Mouse (Mus musculus): ENCODE data around the gene Fnbp1. TPM values are rescaled to one million over a fixed set of nuclear protein-coding genes. Genes with fewer than 3 reads are reported as not detected.

Fnbp1 gene
- polyA plus RNA-seq, 1 experiment from 2014 or later = 29.1 TPM

DNA sequence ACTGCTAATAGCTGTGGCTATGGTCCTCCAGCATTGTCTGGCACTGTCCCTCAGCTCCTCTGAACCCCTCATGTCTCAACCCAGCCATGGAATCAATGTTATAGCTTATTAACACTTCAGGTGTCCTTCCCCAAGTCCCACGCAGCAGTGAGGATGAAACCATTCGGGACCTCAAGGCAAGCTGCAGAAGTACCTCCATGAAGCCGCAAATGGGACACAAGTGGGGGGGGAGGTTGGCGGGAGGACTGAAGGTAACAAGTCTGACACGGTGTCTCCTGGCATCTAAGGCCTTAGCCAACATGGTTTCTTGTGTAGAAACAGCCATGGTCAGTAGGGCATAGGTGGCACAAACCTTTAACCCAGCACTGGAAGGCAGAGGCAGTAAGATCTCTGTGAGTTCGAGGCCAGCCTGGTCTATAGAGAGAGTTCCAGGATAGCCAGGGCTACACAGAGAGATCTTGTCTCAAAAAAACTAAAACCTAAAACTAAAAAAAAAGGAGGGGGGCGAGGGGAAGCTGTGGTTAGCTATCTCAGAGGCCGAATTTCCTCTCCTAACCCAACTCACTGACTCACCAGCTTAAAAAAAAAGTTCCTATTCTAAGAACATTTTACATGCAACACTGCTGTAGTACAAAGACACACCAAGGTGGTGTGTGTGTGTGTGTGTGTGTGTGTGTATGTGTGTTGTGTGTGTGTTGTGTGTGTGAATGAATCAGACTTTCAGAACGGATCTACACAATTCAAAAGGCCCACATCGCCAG lies 79.8 kb downstream of the Fnbp1 start:
- ATAC-seq (ENCODE audit: low FRiP score) = no peak
- Histone ChIP-seq H3K9ac (no peak overlapping the region), H3K27ac (no peak overlapping the region), H3K9me3 (ENCODE audit: control insufficient read depth, low read length) (no peaks in the 10 kb centered on the region), H3K4me2 (replicated peaks) (no peak overlapping the region), H3K27me3 (ENCODE audit: control insufficient read depth, insufficient read depth, low read length) (no peaks in the 10 kb centered on the region), H3K4me1 (replicated peaks; ENCODE audit: control insufficient read depth, insufficient read depth, low read length) (no peaks in the 10 kb centered on the region), H3K4me3 (replicated peaks; ENCODE audit: low read length) (no peak overlapping the region), H3K36me3 (replicated peaks; ENCODE audit: control insufficient read depth, insufficient read depth) (peaks cover 15% of the 10 kb centered on the region)
- no peak for DNase-seq (ENCODE audit: low spot score)
- WGBS = 92% methylated on average over 10 of the region's 10 CpGs

- Histone ChIP-seq H3K27me3 (ENCODE audit: control insufficient read depth, insufficient read depth, low read length) (no peaks in the 10 kb centered on the region), H3K4me3 (replicated peaks; ENCODE audit: low read length) (no peak overlapping the region), H3K27ac (no peak overlapping the region), H3K4me2 (replicated peaks) (no peak overlapping the region), H3K9ac (no peak overlapping the region), H3K9me3 (ENCODE audit: control insufficient read depth, low read length) (no peaks in the 10 kb centered on the region), H3K4me1 (replicated peaks; ENCODE audit: control insufficient read depth, insufficient read depth, low read length) (no peaks in the 10 kb centered on the region), H3K36me3 (replicated peaks; ENCODE audit: control insufficient read depth, insufficient read depth) (peaks cover 25% of the 10 kb centered on the region)
- 83% methylated on average over 28 of the region's 28 CpGs for WGBS
- no peak for ATAC-seq (ENCODE audit: low FRiP score)
- DNase-seq (ENCODE audit: low spot score) = no peak
Observed at GRCm38 (mm10) chr2:31060787-31061730, 80.7 kb downstream of the Fnbp1 start.

GRCm38 (mm10) chr2:31060271-31060670 lies 81.5 kb downstream of the Fnbp1 start:
- Histone ChIP-seq H3K9ac (no peak overlapping the region), H3K36me3 (replicated peaks; ENCODE audit: control insufficient read depth, insufficient read depth) (peaks cover 32% of the 10 kb centered on the region), H3K27ac (no peak overlapping the region), H3K27me3 (ENCODE audit: control insufficient read depth, insufficient read depth, low read length) (no peaks in the 10 kb centered on the region), H3K4me1 (replicated peaks; ENCODE audit: control insufficient read depth, insufficient read depth, low read length) (no peaks in the 10 kb centered on the region), H3K4me2 (replicated peaks) (no peak overlapping the region), H3K9me3 (ENCODE audit: control insufficient read depth, low read length) (no peaks in the 10 kb centered on the region), H3K4me3 (replicated peaks; ENCODE audit: low read length) (no peak overlapping the region)
- WGBS = 89% methylated on average over 1 of the region's 1 CpGs
- ATAC-seq (ENCODE audit: low FRiP score) (no peak), DNase-seq (ENCODE audit: low spot score) (no peak)

GRCm38 (mm10) chr2:31058443-31058842 lies 83.4 kb downstream of the Fnbp1 start:
- Histone ChIP-seq H3K9me3 (ENCODE audit: control insufficient read depth, low read length) (no peaks in the 10 kb centered on the region), H3K9ac (no peak overlapping the region), H3K36me3 (replicated peaks; ENCODE audit: control insufficient read depth, insufficient read depth) (peaks cover 48% of the 10 kb centered on the region), H3K27ac (no peak overlapping the region), H3K4me3 (replicated peaks; ENCODE audit: low read length) (no peak overlapping the region), H3K27me3 (ENCODE audit: control insufficient read depth, insufficient read depth, low read length) (no peaks in the 10 kb centered on the region), H3K4me2 (replicated peaks) (no peak overlapping the region), H3K4me1 (replicated peaks; ENCODE audit: control insufficient read depth, insufficient read depth, low read length) (no peaks in the 10 kb centered on the region)
- ATAC-seq (ENCODE audit: low FRiP score) = no peak
- no peak for DNase-seq (ENCODE audit: low spot score)
- 85% methylated on average over 4 of the region's 4 CpGs for WGBS

GRCm38 (mm10) chr2:31057549-31058177 lies 84.1 kb downstream of the Fnbp1 start:
- H3K27me3 ChIP-seq (ENCODE audit: control insufficient read depth, insufficient read depth, low read length) = no peaks in the 10 kb centered on the region
- no peak for ATAC-seq (ENCODE audit: low FRiP score)
- H3K36me3 ChIP-seq (replicated peaks; ENCODE audit: control insufficient read depth, insufficient read depth) = peaks cover 55% of the 10 kb centered on the region
- H3K4me3 ChIP-seq (replicated peaks; ENCODE audit: low read length) = no peak overlapping the region
- no peak for DNase-seq (ENCODE audit: low spot score)
- H3K4me1 ChIP-seq (replicated peaks; ENCODE audit: control insufficient read depth, insufficient read depth, low read length) = no peaks in the 10 kb centered on the region
- H3K4me2 ChIP-seq (replicated peaks) = no peak overlapping the region
- H3K9ac ChIP-seq = no peak overlapping the region
- WGBS = 61% methylated on average over 6 of the region's 6 CpGs
- H3K9me3 ChIP-seq (ENCODE audit: control insufficient read depth, low read length) = no peaks in the 10 kb centered on the region
- no peak overlapping the region for H3K27ac ChIP-seq

GRCm38 (mm10) chr2:31056070-31056469 lies 85.7 kb downstream of the Fnbp1 start:
- no peak for DNase-seq (ENCODE audit: low spot score)
- Histone ChIP-seq H3K27ac (no peak overlapping the region), H3K9ac (no peak overlapping the region), H3K4me3 (replicated peaks; ENCODE audit: low read length) (no peak overlapping the region), H3K36me3 (replicated peaks; ENCODE audit: control insufficient read depth, insufficient read depth) (peaks cover 69% of the 10 kb centered on the region), H3K9me3 (ENCODE audit: control insufficient read depth, low read length) (no peaks in the 10 kb centered on the region), H3K4me2 (replicated peaks) (no peak overlapping the region), H3K4me1 (replicated peaks; ENCODE audit: control insufficient read depth, insufficient read depth, low read length) (no peaks in the 10 kb centered on the region), H3K27me3 (ENCODE audit: control insufficient read depth, insufficient read depth, low read length) (no peaks in the 10 kb centered on the region)
- no peak for ATAC-seq (ENCODE audit: low FRiP score)
- 99% methylated on average over 3 of the region's 3 CpGs for WGBS

DNA sequence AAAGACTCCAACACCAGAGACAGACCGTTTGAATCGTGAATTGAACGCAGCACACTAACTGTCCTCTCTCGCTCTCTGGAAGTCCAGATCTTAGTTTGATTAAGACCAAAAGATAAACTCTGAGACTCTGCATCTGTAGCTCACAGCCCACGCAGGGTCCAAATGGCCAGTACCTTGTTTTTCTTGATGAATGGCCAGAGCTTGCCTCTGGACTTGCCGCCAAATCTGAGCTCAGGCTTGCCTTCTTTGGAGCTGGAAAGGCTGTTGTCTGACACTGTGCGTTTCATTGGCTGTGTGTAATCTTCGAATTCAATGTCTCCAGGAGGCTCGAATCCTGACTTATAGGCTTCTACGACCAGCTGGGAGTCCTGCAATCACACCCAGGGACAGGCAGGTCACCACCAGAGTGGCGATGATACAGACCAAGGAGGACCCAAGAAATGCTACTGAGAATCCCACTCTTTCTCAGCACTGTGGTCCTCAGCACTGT lies 87.9 kb downstream of the Fnbp1 start:
- Histone ChIP-seq H3K9ac (no peak overlapping the region), H3K9me3 (ENCODE audit: control insufficient read depth, low read length) (no peaks in the 10 kb centered on the region), H3K4me1 (replicated peaks; ENCODE audit: control insufficient read depth, insufficient read depth, low read length) (no peaks in the 10 kb centered on the region), H3K27me3 (ENCODE audit: control insufficient read depth, insufficient read depth, low read length) (no peaks in the 10 kb centered on the region), H3K36me3 (replicated peaks; ENCODE audit: control insufficient read depth, insufficient read depth) (peaks cover 82% of the 10 kb centered on the region), H3K27ac (no peak overlapping the region), H3K4me2 (replicated peaks) (no peak overlapping the region), H3K4me3 (replicated peaks; ENCODE audit: low read length) (no peak overlapping the region)
- ATAC-seq (ENCODE audit: low FRiP score) (no peak), DNase-seq (ENCODE audit: low spot score) (no peak)
- WGBS = 93% methylated on average over 11 of the region's 11 CpGs

GRCm38 (mm10) chr2:31053426-31053825 lies 88.4 kb downstream of the Fnbp1 start:
- Histone ChIP-seq H3K27ac (no peak overlapping the region), H3K4me3 (replicated peaks; ENCODE audit: low read length) (no peak overlapping the region), H3K9ac (no peak overlapping the region), H3K27me3 (ENCODE audit: control insufficient read depth, insufficient read depth, low read length) (no peaks in the 10 kb centered on the region), H3K36me3 (replicated peaks; ENCODE audit: control insufficient read depth, insufficient read depth) (peaks cover 78% of the 10 kb centered on the region), H3K4me1 (replicated peaks; ENCODE audit: control insufficient read depth, insufficient read depth, low read length) (no peaks in the 10 kb centered on the region), H3K4me2 (replicated peaks) (no peak overlapping the region), H3K9me3 (ENCODE audit: control insufficient read depth, low read length) (no peaks in the 10 kb centered on the region)
- ATAC-seq (ENCODE audit: low FRiP score) (no peak), DNase-seq (ENCODE audit: low spot score) (no peak)
- WGBS = 96% methylated on average over 13 of the region's 13 CpGs

DNA sequence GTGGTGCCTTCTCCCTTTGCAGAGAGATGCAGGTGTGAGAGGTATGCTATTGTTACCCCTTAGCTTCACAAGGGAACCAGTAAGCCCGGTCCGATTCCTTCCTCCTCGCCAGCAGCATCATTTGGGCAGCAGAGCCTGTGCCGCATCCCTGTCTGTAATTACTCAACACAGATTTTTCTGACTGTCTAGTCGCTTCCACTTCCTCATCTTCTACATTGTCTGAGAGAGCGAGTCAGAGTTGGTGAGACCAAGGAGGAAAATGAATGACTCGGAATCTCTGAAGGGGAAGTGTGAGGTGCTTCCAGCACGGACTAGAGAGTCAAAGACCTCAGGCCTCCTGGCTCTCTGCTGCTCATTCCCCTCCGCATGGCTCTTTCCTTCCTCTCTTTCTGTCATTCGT lies 89.4 kb downstream of the Fnbp1 start:
- H3K4me3 ChIP-seq (replicated peaks; ENCODE audit: low read length) = no peak overlapping the region
- no peak overlapping the region for H3K27ac ChIP-seq
- no peak for DNase-seq (ENCODE audit: low spot score)
- H3K4me2 ChIP-seq (replicated peaks) = no peak overlapping the region
- no peak for ATAC-seq (ENCODE audit: low FRiP score)
- H3K9ac ChIP-seq = no peak overlapping the region
- H3K9me3 ChIP-seq (ENCODE audit: control insufficient read depth, low read length) = no peaks in the 10 kb centered on the region
- no peaks in the 10 kb centered on the region for H3K27me3 ChIP-seq (ENCODE audit: control insufficient read depth, insufficient read depth, low read length)
- peaks cover 71% of the 10 kb centered on the region for H3K36me3 ChIP-seq (replicated peaks; ENCODE audit: control insufficient read depth, insufficient read depth)
- H3K4me1 ChIP-seq (replicated peaks; ENCODE audit: control insufficient read depth, insufficient read depth, low read length) = no peaks in the 10 kb centered on the region
- WGBS = 92% methylated on average over 10 of the region's 10 CpGs

Data from hindbrain, embryonic 14.5 days (tissue).